Mouse (Mus musculus) adipocyte (in vitro differentiated cells): ENCODE data around the gene Dhx32.
A peak's percentile ranks its signal among the peaks of the same experiment; 100 is the strongest.
"Not testable (repeated sequence)": the region's sequence is repeated elsewhere in the genome, so short reads cannot be mapped to it uniquely, and the experiment has no call there.

ENCODE experiments used
- DNase-seq: peaks from one replicate; pipeline ENCODE4 v3.0.0-alpha.2; 2016; ENCODE audit warnings: low spot score

Gene Dhx32

DNA sequence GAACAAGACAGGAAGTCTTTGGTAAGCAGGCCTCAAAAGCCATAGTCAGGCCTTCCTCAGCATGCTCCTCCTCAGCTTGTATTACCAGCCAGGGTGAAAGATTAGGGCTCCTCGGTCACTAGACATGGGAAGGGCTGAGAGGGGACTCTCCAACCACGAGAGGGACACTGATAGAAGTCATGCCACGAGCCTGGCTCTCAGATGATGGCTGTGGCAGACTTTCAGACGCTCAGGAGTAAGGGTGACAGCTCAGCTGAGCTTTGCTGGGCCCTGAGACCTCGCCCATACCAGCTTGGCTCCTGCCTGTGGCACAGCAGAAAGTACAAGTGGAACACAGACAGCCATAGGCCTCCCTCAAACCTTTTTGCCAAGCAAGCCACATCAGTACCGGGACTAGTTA lies 55.5 kb downstream of the Dhx32 start:
- no peak for DNase-seq

DNA sequence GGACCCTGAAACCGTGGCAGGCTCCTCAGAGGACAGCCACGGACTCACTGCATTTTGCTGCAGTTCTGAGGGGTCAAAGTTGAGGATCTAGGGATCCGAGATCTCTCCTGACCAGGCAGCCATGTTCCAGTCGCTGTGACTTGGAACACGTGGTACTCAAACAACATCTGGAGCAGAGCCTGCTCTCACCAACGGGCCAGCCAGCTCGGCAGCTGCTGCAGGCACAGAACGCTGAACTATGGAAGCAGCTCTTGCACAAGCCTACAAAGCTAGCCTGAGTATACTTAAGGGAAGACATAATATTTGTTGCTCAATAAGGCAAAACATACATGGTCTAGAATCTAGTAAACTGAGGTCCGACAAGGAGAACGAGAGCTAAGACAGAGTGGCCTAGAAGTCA lies 57.0 kb downstream of the Dhx32 start:
- peak; percentile 53 for DNase-seq

DNA sequence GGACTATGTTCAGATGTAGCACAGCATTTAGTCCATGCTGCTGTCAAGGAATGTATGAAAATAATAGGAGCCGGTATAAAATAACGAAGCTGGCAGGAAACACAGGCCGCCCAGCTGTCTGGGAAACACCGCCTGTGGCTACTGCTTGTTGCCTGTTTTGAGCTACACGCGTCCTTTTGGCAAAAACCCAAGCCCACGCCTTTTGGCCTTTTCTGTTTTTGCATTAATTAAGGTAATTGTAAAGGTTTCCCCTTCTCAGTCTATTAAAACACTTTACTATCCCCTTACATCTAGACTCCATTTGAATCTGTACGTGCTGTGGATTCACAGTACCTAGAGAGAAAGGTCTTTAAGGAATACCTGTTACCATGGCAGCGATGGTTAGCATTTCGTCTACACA lies 57.7 kb downstream of the Dhx32 start:
- no peak for DNase-seq

DNA sequence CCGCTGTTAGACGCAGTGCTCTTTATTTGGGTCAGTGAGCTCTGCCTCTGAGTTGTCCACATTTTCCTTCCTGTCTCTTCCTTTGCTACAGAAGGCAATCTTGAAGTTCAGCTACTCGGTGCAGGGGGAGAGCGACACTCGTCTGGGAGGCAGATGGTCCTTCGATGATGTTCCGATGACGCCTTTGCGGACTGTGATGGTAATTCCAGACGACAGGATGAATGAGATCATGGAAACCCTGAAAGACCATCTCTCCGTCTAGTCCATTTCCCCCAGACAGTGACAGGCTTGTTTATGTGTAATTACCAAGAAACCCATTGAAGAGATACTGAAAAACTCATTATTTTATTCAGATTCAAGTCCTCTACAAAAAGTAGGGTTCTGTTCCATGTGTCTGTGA lies 61.9 kb downstream of the Dhx32 start:
- DNase-seq, result no peak

DNA sequence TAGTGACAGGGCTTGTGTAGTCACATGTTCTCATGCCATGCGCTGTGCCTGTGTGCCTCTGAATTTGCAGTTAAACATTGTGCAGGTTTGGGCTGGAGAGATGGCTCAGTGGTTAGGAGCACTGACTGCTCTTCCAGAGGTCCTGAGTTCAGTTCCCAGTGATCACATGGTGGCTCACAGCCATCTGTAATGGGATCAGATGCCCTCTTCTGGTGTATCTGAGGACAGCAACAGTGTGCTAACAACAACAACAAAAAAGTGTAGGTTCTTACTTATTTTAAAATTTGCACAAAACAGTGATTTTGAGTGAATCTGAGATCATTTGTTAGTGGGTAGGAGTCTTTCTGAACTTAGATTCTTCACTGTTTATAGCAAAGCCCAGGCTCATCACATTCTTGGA lies 63.9 kb downstream of the Dhx32 start:
- no peak for DNase-seq

DNA sequence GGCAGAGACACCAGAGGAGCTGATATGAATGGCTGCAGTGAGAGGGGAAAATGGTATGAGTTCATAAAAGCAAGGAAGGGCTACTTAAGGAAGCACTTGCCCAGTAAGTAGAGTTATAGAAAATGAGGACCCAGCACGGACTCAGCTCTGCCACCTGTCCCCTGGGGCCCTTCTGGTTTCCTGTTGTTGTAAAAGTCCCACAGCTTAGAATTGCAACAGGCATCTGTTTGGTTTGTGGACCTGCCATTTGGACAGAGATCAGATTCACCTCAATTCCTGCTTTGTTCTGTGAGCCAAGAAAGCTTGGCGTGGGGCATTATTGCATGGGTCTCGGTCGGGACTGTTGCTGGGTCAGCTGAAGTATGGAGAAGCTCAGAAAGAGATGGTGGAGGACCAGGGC lies 67.1 kb downstream of the Dhx32 start:
- no peak for DNase-seq

DNA sequence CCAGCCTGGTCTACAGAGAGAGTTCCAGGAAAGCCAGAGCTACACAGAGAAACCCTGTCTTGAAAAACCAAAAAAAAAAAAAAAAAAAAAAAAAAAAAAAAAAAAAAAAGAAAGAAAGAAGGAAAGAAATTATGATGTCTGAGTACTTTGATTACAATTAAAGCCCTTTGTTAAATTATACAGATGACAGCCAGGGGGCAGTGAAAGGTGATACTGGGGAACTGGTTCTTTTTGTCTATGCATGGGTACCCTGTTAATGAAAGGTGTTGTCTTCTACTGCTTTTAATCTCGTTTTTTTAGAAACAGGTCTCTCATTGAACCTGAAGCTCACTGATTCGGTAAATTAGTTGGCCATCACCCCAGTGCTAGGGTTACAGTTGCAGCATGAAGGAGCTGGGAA lies 75.2 kb downstream of the Dhx32 start:
- no peak for DNase-seq

DNA sequence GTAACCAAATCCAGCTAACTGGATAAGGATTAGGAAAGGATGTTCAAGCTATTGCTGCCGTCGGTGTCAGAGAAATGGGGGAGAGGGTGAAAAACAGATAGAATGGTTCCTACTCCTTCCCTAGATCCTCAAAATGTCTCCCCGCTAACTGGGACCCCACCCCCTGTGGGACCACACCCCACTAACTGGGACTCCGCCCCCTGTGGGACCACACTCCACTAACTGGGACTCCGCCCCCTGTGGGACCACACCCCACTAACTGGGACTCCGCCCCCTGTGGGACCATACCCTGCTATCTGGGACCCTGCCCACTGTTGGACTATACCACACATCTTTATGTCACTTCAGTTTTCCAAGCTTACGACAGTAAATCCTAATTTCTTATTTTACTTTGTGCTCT lies 78.6 kb downstream of the Dhx32 start:
- DNase-seq, result no peak

DNA sequence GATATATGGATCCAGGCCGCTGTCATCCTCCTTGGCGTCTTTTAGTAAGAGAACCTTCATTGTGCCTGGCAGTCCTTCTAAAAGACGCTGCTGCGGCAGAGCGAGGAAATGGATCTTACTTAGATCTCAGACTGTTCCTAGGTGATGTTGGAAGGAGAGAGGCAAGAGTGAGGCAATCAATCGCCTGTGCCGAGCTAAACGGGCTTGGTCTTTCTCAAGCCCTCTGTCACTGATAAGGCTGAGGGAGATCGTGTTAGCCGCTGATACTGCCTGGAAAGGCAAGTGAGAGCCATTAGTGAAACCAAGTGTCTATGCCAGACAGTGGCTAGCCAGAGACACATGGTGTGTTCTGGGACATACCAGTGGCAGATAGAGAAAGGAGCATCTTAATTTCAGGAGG lies 80.2 kb downstream of the Dhx32 start:
- DNase-seq, result no peak

DNA sequence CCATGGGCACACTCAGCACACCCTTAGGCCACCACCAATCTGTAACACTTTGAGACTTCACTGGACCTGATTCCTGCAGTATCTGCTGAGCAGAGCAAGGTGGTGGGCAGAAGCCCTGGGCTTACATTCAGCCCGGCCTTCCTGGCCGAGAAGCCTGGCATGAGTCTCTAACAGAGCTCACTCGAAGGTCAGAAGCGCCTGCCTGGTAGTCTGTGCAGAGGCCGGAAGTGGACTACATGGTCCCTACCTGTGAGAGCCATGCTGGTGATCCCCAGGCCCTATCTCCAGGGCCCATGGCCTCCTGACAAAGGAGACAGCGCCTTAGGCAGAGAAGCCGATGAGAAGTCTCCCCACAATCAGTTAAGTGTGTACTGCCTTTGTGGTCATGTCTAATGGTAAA lies 81.2 kb downstream of the Dhx32 start:
- no peak for DNase-seq

DNA sequence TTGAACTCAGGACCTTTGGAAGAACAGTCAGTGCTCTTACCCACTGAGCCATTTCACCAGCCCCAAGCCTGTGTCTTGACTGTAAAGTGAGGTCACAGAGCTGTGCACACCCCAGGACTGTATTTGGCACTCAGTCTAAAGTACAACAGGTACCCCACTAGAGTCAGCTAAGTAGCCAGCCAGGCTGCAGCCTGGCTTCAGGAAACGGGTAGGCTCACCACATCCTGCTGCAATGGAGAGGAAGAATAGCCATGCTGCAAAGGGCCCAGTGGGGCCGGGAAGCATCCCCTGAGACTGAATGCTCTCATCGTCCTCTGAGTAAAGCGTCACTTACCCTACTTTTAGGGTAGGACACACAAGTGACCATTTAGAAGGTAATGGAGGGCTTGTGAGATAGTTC lies 82.6 kb downstream of the Dhx32 start:
- no peak for DNase-seq

DNA sequence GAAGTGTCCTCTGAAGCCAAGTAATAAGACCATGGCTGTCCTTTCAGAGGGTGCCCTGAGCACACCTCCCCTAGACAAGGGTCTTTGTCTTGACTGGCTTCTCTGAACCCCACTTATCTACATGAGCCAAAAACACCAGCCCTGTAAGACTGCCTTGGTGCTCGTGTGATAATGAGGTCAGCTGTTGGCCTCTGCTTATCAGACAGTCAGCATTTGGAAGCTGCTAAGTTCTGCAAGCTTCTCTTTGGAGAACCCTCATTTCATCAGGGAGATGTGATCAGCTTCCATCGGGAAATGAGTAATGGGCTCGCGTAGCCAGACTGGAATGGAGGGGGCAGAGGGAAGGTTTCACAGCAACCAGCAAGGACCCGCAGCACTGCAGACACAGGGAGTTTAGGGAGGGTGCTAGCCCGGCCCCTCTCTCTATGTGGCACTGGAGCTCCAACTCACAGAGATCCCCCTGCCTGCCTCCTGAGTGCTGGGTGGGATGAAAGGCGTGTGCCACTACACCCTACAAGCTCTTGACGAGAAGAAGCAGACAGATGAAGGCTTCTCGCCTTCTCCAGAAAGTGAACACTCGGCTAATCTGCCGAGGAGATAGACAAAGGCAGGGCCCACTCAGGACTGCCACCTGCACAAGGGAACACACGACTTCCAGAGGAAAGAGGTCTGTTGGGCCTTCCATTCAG lies 84.4 kb downstream of the Dhx32 start:
- no peak for DNase-seq

DNA sequence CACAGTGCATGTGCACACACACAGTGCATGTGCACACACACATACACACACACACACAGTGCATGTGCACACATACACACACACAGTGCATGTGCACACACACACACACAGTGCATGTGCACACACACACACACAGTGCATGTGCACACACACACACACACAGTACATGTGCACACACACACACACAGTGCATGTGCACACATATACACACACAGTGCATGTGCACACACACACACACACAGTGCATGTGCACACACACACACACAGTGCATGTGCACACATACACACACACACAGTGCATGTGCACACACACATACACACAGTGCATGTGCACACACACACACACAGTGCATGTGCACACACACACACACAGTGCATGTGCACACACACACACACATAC lies 96.9 kb downstream of the Dhx32 start:
- not testable (repeated sequence) for DNase-seq

DNA sequence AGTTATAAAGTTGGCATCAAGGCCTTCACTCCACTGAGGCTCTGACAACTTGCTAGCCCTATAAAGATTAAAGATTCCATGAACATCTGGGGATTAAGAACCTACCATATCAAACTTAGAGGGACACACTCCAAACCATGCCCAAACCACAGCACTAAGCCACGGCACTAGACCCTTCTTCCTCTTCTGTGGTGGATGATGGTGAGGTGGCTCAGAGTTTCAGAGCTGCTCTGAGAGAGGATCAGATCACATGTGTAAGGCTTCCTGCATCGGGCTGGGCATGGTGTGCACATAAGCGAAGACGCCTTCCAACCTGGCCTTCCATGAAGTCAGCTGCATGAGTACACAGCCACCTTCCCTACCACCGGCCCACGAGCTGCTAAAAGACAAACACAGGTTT lies 97.8 kb downstream of the Dhx32 start:
- no peak for DNase-seq

DNA sequence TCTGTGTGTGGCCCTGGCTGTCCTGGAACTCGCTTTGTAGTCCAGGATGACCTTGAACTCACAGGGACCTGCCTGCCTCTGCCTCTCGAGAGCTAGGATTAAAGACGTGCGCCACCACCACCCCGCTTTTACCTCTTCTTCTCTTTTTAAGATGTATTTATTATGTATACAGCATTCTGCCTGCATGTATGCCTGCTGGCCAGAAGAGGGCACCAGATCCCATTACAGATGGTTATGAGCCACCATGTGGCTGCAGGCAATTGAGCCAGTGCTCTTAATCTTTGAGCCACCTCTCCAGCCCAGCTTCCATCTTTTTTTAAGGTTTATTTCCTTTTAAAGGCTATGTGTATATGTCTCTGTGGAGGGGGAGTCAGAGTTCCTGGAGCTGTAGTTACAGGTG lies 98.4 kb downstream of the Dhx32 start:
- DNase-seq, result no peak

DNA sequence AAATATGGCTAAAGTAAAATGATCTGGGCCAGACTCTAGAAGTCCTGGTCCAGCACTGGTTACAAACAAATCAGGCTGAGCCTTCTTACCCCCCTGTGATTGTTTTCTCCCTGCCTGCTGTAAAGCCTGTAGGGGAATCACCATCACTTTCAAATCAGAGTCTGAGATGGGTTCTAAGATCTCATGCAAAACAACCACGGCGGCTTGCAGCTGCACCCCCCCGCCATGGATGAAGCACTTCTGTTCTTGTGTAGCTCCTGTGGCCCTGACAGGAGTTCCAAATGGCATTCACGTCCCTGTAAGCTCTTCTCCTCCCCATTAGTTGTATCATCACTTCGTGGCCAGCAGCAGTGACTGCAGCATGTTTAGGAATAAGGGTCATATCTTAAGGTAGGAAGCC lies 98.9 kb downstream of the Dhx32 start:
- no peak for DNase-seq

DNA sequence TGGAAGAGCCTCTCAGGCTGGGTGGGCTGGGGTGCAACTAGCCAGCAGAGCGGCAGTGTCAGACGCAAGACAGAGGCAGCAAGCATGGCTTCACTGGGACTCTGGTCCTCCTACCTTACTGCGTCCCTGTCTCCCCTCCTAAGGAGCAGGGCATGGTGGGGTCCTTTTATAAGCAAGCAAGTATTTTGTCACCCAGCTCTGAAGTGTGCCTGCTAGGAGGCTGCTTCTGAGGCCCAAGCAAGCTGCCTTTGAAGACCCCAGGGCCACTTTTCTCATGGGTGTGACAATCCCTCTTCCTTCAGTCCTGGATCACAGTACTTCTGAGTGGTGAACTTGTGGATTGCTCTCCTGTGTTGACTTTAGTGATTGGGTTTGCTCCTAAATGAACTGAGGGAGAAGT lies 102.6 kb downstream of the Dhx32 start, which contains the start of gene Mmp21:
TSS of gene Mmp21 (minus strand) at position 101 of the 400 bp plus-strand sequence.
- DNase-seq, result no peak

DNA sequence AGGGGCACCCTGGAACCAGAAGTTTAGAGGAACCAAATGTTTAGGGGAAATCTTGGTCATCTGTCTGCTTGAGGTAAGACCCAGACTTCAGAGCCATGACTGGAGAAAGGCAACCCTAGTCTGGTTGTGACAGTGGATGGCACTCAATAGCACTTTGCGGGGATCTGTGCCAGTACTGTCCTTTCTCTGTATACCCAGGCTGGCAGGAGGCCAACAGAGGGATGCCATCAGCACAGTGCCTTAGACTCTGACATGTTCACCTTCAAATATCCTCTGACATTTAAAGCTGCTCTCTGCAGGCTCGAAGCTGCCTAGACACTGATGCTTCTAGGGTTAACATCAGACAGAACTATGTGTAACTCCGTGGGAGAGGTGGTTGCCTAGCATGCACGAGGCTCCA lies 103.1 kb downstream of the Dhx32 start:
- DNase-seq, result no peak

DNA sequence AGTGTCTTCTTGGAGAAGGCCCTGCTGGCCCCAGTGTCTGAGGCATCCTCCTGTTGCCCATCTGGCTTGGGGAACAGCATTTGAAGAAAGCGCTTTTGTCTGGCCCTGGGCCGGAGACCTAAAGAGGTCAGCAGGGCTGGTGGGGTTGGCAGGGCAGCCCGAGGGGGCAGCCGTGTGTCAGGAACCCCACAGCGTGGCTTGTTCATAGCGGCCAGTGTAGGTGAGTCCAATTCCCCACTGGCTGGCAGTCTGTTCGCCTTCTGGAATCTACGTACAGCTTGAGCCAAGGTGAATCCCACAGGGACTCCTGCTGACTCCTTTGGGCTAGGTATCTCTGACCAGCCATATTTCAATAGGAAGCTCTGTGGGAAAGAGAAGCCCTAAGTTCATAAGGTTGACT lies 103.8 kb downstream of the Dhx32 start:
- no peak for DNase-seq

DNA sequence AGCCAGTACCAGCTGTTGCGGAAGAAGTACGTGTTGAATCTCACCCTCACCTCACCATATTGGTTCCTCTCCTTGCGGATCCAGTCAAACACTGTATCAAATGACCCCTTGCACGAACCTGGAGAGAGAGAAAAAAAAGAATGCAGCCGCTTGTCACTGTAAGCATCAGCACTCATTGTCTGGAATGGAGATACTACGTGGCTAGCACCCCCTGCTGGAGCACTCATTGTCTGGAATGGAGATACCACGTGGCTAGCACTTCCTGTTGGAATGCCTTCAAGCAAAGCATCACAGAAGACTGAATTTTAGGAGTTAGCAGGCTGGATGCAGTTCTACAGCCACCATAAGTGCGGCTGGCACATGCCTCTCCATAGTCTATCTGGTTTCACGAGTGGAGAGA lies 106.5 kb downstream of the Dhx32 start:
- DNase-seq, result no peak
